Mouse (Mus musculus): ENCODE data around the gene Kdsr.

Kdsr gene

GRCm38 (mm10) chr1:106759572-106760435 lies at the start of gene Kdsr:
Kdsr (minus strand) TSS chr1:106759727.
- DNase-seq (ENCODE audit: low spot score in 2 of 2): peak; percentile 92 to 95

GRCm38 (mm10) chr1:106799931-106800330 lies 40.4 kb upstream of the Kdsr start:
- no peak for DNase-seq (ENCODE audit: low spot score in 2 of 2)

GRCm38 (mm10) chr1:106799406-106799805 lies 39.9 kb upstream of the Kdsr start:
- DNase-seq (ENCODE audit: low spot score in 2 of 2): no peak

- DNase-seq (ENCODE audit: low spot score in 2 of 2): no peak
Measured at GRCm38 (mm10) chr1:106796987-106797779, 37.7 kb upstream of the Kdsr start.

GRCm38 (mm10) chr1:106796542-106796924 lies 37.0 kb upstream of the Kdsr start, which contains the start of gene Vps4b:
Vps4b (minus strand) TSS chr1:106796728.
- DNase-seq (ENCODE audit: low spot score in 2 of 2): peak; percentile 86 to 93

- peak in 1 of 2 experiments; percentile 47 for DNase-seq (ENCODE audit: low spot score in 2 of 2)
Measured at GRCm38 (mm10) chr1:106795634-106796541, 36.4 kb upstream of the Kdsr start.

GRCm38 (mm10) chr1:106774896-106775295 lies 15.4 kb upstream of the Kdsr start:
- peak in 1 of 2 experiments; percentile 43 for DNase-seq (ENCODE audit: low spot score in 2 of 2)

- DNase-seq (ENCODE audit: low spot score in 2 of 2): peak in 1 of 2 experiments; percentile 30
Measured at GRCm38 (mm10) chr1:106774092-106774491, 14.6 kb upstream of the Kdsr start.

- no peak for DNase-seq (ENCODE audit: low spot score in 2 of 2)
Measured at GRCm38 (mm10) chr1:106768773-106769172, 9.2 kb upstream of the Kdsr start.

GRCm38 (mm10) chr1:106765771-106766170 lies 6.2 kb upstream of the Kdsr start:
- DNase-seq (ENCODE audit: low spot score in 2 of 2): no peak

- DNase-seq (ENCODE audit: low spot score in 2 of 2): no peak
Measured at GRCm38 (mm10) chr1:106764846-106765245, 5.3 kb upstream of the Kdsr start.

GRCm38 (mm10) chr1:106764281-106764680 lies 4.8 kb upstream of the Kdsr start:
- DNase-seq (ENCODE audit: low spot score in 2 of 2): no peak

- DNase-seq (ENCODE audit: low spot score in 2 of 2): no peak
Measured at GRCm38 (mm10) chr1:106760750-106761149, 1.2 kb upstream of the Kdsr start.

- DNase-seq (ENCODE audit: low spot score in 2 of 2): peak in 1 of 2 experiments; percentile 19
Measured at GRCm38 (mm10) chr1:106758734-106759571, 574 bp downstream of the Kdsr start.

GRCm38 (mm10) chr1:106756633-106757032 lies 2.9 kb downstream of the Kdsr start:
- DNase-seq (ENCODE audit: low spot score in 2 of 2): no peak

GRCm38 (mm10) chr1:106752013-106752412 lies 7.5 kb downstream of the Kdsr start:
- no peak for DNase-seq (ENCODE audit: low spot score in 2 of 2)

GRCm38 (mm10) chr1:106750656-106751055 lies 8.9 kb downstream of the Kdsr start:
- DNase-seq (ENCODE audit: low spot score in 2 of 2): no peak

- no peak for DNase-seq (ENCODE audit: low spot score in 2 of 2)
Measured at GRCm38 (mm10) chr1:106748555-106749315, 10.8 kb downstream of the Kdsr start.

GRCm38 (mm10) chr1:106742980-106743379 lies 16.5 kb downstream of the Kdsr start:
- DNase-seq (ENCODE audit: low spot score in 2 of 2): no peak

GRCm38 (mm10) chr1:106740735-106741134 lies 18.8 kb downstream of the Kdsr start:
- DNase-seq (ENCODE audit: low spot score in 2 of 2): no peak
